Mouse (Mus musculus): Measurements from ENCODE around the gene Helt.
"Not testable (repeated sequence)": the region's sequence is repeated elsewhere in the genome, so short reads cannot be mapped to it uniquely, and the experiment has no call there.

Gene Helt

DNA sequence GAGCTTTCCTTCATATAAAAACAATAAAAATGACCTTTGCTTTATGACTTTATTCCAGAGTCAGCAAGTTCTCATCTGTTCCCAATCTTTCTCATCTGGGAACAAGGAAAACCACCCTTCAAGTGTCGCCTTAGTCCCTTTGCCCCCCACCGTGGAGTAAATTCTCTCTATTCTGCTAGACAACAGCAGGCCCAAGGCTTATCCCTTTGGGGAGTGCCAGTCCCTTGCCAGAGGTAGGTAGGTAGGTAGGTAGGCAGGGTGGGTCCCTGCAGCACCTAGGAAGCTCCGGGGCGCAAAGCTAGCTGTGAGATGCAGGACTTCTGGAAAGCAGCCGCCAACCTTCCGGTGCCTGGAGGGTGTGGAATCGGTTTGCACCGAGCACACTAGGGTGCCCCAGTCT, 1.5 kb upstream of the Helt start:
- DNase-seq: no peak

GRCm38 (mm10) chr8:46295101-46295534, 647 bp upstream of the Helt start:
- DNase-seq: no peak

GRCm38 (mm10) chr8:46293741-46294151, 725 bp downstream of the Helt start:
- DNase-seq: no peak

DNA sequence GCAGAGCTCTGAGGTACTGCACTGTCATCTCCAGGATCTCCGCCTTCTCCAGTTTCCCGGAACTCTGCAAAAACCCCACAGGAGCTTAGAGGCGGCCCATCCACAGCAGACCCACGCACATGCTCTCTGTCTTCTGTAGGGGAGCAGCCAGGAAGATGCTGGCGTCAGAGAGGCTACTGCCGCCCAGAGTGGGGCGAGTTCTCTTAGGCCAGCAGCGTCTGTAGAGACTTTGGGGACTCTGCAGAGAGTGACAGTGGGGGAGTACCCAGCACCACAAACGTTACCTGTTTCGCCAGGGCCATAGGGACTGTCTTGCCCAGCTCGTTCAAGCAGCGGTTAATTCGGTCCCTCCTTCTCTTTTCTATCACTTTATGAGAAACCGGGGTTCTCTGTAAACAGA, 1.3 kb downstream of the Helt start:
- no peak for DNase-seq

DNA sequence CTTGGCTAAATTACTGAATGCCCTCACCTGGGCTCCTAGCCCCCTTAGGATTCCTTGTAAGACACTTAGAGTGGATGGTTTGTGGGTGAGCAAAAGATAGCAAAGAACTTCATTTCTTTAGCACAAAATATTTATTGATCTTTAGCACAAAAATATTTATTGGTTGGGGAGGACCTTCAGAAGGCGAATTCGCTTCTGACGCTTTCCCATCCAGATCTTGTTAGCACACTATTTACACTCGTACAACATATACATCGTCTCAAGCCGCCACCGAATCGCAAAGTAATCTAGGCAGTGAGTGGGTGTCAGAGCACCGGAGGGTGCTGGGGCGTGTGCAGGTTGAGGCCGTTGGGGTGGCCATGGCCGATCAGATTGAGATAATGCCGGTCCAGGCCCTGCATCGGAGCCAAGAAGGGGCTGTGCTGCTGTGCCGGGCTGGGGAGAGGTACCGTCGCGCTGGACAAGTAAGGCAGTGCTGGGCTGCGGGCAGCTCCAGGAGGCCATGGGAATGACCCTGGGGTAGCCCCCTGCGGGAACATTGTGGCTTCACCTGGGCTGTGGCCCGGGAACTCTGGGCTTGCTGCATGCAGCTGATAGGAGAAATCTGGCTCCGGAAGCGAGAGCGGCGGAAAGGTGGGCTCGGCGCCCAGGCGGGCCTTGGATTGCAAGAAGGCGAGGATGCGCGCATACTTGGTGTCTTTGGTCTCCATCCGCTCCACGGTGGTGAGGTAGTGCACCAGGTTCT, 2.4 kb downstream of the Helt start:
- no peak for DNase-seq

GRCm38 (mm10) chr8:46289274-46289673, 5.2 kb downstream of the Helt start:
- no peak for DNase-seq

GRCm38 (mm10) chr8:46288021-46288420, 6.5 kb downstream of the Helt start:
- DNase-seq: no peak

- DNase-seq: no peak
Measured at GRCm38 (mm10) chr8:46285980-46286379, 8.5 kb downstream of the Helt start.

- DNase-seq: peak; percentile 82
Measured at GRCm38 (mm10) chr8:46281536-46281935, 12.9 kb downstream of the Helt start.

GRCm38 (mm10) chr8:46276939-46277338, 17.5 kb downstream of the Helt start:
- no peak for DNase-seq

- DNase-seq: no peak
Measured at GRCm38 (mm10) chr8:46270741-46271140, 23.7 kb downstream of the Helt start.

GRCm38 (mm10) chr8:46270147-46270546, 24.3 kb downstream of the Helt start:
- DNase-seq: no peak

DNA sequence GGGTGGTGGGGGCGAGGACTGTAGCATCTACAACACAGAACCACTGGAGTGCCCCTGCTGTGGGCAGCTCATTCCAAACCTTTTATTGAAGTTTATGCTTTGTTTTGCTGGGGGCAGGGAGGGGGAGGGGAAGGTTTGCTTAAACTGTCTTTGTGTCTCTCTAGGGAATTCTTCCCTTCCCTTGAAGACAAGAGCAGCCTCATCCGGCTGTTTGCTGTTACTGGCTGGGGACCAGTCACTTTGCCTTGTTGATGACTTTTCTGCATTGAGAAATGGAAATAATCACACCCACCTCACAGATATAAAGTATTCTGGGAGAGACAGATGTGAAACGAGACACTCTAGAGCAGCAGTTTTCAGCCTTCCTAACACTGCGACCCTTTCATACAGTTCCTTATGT, 27.7 kb downstream of the Helt start:
- no peak for DNase-seq

- DNase-seq: not testable (repeated sequence)
Measured at GRCm38 (mm10) chr8:46264206-46264605, 30.3 kb downstream of the Helt start.

- no peak for DNase-seq
Measured at GRCm38 (mm10) chr8:46257921-46258682, 36.4 kb downstream of the Helt start.

GRCm38 (mm10) chr8:46252456-46252855, 42.0 kb downstream of the Helt start:
- no peak for DNase-seq

DNA sequence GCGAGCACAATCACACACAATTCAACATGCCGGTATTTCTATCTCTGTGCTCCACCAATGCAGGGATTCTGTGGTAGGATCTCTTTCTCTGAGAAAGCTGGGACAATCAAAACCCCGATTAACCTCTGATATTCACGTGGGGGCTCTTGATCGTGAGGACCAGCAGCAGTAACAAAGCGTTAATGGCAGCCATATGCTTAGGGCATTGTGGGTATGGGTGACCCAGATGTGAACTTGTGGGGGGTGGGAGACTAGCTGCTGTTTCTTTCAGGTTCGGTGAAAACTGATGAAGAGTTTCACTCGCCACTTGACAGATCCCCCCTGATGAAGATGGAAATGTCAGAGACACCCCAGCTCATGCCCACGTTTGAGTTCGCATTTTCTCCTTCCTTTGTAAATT, 42.9 kb downstream of the Helt start:
- DNase-seq: no peak

- DNase-seq: no peak
Measured at GRCm38 (mm10) chr8:46246346-46246745, 48.1 kb downstream of the Helt start.

DNA sequence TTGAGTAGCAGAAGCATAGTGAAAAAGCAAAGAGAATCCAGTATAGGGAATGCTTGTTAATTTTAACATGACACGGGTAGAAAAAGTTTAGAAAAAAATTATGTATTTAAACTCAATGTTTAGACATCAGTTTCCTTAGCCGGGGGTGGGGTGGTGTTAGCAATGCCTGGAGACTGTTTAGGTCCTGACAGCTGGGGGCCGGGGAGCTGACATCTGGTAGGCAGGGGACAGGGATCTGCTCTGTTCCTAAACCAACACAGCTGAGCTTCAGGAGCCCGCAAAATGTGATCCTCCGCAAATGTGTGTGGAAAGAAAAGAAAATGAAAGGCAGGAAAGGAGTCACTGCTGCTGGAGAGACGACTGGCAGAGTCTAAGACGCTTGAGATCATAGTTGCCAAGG, 51.5 kb downstream of the Helt start:
- DNase-seq: no peak

Data from lung, postnatal 10 days (tissue).